17 mouse cellular contexts compared by ENCODE assay signal in the genomic region with DNA sequence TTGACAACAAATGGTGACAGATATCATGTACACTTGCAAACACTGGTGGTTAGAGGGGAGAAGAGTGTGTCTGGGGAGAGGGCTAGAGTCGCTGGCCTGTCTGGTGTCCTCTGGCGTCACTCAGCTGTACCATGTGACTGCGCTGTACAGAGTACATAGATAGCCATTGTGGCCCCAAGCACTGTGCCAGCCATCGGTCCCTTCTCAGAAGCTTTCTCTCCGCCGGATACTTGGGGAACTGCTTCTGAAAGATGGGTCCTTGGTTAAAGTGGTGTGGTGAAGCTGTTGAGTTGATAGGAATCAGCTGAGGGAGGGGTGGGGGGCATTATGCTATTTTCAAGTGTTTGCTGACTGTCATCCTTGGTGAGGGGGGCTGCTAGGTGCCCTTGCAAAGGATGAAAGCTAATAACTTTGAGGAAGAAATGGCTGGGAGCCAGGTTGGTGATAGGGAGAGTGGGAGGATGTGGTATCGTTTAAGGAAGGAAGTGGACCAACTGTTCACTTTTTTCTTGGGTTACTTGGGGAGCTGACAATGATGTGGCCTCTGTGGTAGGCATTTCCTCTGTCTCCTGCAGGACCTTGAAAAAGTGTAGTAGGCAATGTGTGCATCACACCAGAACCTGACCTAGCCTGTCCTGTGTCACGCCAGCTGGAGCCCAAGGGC. TPM values are rescaled to one million over a fixed set of nuclear protein-coding genes. Genes with fewer than 3 reads are reported as not detected.
DNase-seq lines count a peak whose midpoint lies in the region; ATAC-seq and TF ChIP-seq lines count a peak whose summit lies in the region.
"Had no signal": no experiment of that assay in that cellular context is flagged by ENCODE, and none has a peak within 500 bp of the region (broad histone marks: within the 10 kb centered on the region; RNA-seq: fewer than 3 reads in every experiment).

No protein-coding gene starts in this region.

- no peak for TF ChIP-seq CTCF in MEL (IDR thresholded peaks at IDR 0.05 in 2 of 3, conservative IDR thresholded peaks at IDR 0.05 in 1 of 3; ENCODE audit: control insufficient read depth in 1 of 3, insufficient read depth in 1 of 3, low read depth in 2 of 3, low read length in 3 of 3, poor library complexity in 1 of 3, severe bottlenecking in 1 of 3)

- no peaks in the 10 kb centered on the region for H3K9me3 ChIP-seq in MEL (replicated peaks; ENCODE audit: insufficient read depth, low read length)
- H3K9me3 ChIP-seq: forebrain, embryonic 15.5 days; hindbrain, embryonic 13.5 days; midbrain, embryonic 12.5 days had no signal

- H3K79me2 ChIP-seq in MEL (ENCODE audit: control insufficient read depth, insufficient read depth, low read length, poor library complexity) = no peaks in the 10 kb centered on the region

- ATAC-seq in inflammation-experienced regulatory T-cells, adult 6 months = peak; percentile 42
- peak; percentile 62 for ATAC-seq in megakaryocyte progenitor cell, adult 5-6 weeks (replicated peaks; ENCODE audit: poor library complexity)
- no peak for ATAC-seq in erythroblast, adult 5-6 weeks (replicated peaks; ENCODE audit: low FRiP score, poor library complexity, severe bottlenecking)
- ATAC-seq: forebrain, embryonic 15.5 days had no signal

- TF ChIP-seq EP300 in MEL (IDR thresholded peaks at IDR 0.05; ENCODE audit: low read depth in 1 of 2, low read length in 2 of 2) = peak; percentile 73 to 77

- no peaks in the 10 kb centered on the region for H3K27me3 ChIP-seq in MEL (ENCODE audit: control insufficient read depth in 1 of 2, insufficient read depth in 2 of 2, low read length in 2 of 2)

- peaks cover 6 to 29% of the 10 kb centered on the region in 2 experiments for H3K4me1 ChIP-seq in MEL (ENCODE audit: control insufficient read depth in 1 of 2, insufficient read depth in 2 of 2, low read length in 2 of 2)

- no peak for TF ChIP-seq RAD21 in MEL (IDR thresholded peaks at IDR 0.05; ENCODE audit: low read depth, low read length)

- DNase-seq in CD4-positive helper T cell, adult 2 months (ENCODE audit: low read depth, low spot score) = peak; percentile 53
- peak; percentile 79 for DNase-seq in MEL (ENCODE audit: low read depth, low spot score)
- DNase-seq in layer of hippocampus, adult 18-20 months (ENCODE audit: low spot score in 2 of 2) = no peak
- DNase-seq in right cerebral cortex, postnatal 25 days = no peak
- DNase-seq: adrenal gland, postnatal 14 days; gastrocnemius, postnatal 10 days; kidney, adult 18-20 months; kidney, postnatal 25 days; layer of hippocampus, postnatal 36 days; left cerebral cortex, postnatal 4 days; retina, postnatal 1 day had no signal

- peak overlapping the region; percentile 10; the same call in 1 of the 2 replicates for H3K9ac ChIP-seq in MEL (ENCODE audit: control insufficient read depth, low read depth, low read length, poor library complexity, severe bottlenecking)
- H3K9ac ChIP-seq: forebrain, embryonic 15.5 days; hindbrain, embryonic 13.5 days; midbrain, embryonic 12.5 days had no signal

- H3K27ac ChIP-seq in MEL (ENCODE audit: control insufficient read depth, low read depth, low read length) = peak overlapping the region; percentile 58
- H3K27ac ChIP-seq: forebrain, embryonic 15.5 days; hindbrain, embryonic 13.5 days; midbrain, embryonic 12.5 days had no signal

- peaks cover 0 to 24% of the 10 kb centered on the region in 2 experiments; a peak in 2 of 4 replicates for H3K36me3 ChIP-seq in MEL (ENCODE audit: control insufficient read depth in 1 of 2, insufficient read depth in 2 of 2, low read length in 2 of 2)
- H3K36me3 ChIP-seq: forebrain, embryonic 15.5 days; hindbrain, embryonic 13.5 days; midbrain, embryonic 12.5 days had no signal

- H3K4me3 ChIP-seq in MEL (ENCODE audit: control insufficient read depth in 1 of 2, insufficient read depth in 1 of 2, low read depth in 2 of 2, low read length in 2 of 2) = no peak overlapping the region; a peak in 2 of 4 replicates
- H3K4me3 ChIP-seq: forebrain, embryonic 15.5 days; hindbrain, embryonic 13.5 days; midbrain, embryonic 12.5 days had no signal

- TF ChIP-seq POLR2A in MEL (IDR thresholded peaks at IDR 0.05; ENCODE audit: control insufficient read depth in 1 of 2, insufficient read depth in 1 of 2, low read depth in 1 of 2, low read length in 2 of 2, poor library complexity in 1 of 2) = no peak

TF ChIP-seq in MEL, 35 proteins besides CTCF, POLR2A, EP300 and RAD21 (continues in another document):
- TF ChIP-seq GABPA (IDR thresholded peaks at IDR 0.05; ENCODE audit: low read depth, low read length) (no peak), RCOR1 (IDR thresholded peaks at IDR 0.05; ENCODE audit: low read depth, low read length) (peak; percentile 36; the same call in 1 of the 2 replicates), MAFK (IDR thresholded peaks at IDR 0.05; ENCODE audit: borderline replicate concordance, low read depth, low read length) (no peak), MEF2A (IDR thresholded peaks at IDR 0.05; ENCODE audit: extremely low read depth, insufficient replicate concordance, low read depth, low read length, poor library complexity, severe bottlenecking) (no peak), E2F4 (IDR thresholded peaks at IDR 0.05; ENCODE audit: borderline replicate concordance, low read depth, low read length) (no peak), GATA1 (IDR thresholded peaks at IDR 0.05; ENCODE audit: low read depth, low read length) (peak; percentile 24; the same call in 1 of the 2 replicates), MAX (IDR thresholded peaks at IDR 0.05; ENCODE audit: low read length) (no peak), CHD2 (IDR thresholded peaks at IDR 0.05; ENCODE audit: low read length) (no peak), CHD1 (IDR thresholded peaks at IDR 0.05; ENCODE audit: low read depth, low read length) (no peak), TCF12 (IDR thresholded peaks at IDR 0.05; ENCODE audit: low read depth, low read length) (no peak), MYC (IDR thresholded peaks at IDR 0.05; ENCODE audit: low read depth, low read length) (no peak), TBP (IDR thresholded peaks at IDR 0.05; ENCODE audit: low read depth, low read length) (0 out of 2 replicates have a peak, but pooled peaks have one; percentile 35), ETS1 (IDR thresholded peaks at IDR 0.05; ENCODE audit: low read depth, low read length) (peak; percentile 52), JUND (IDR thresholded peaks at IDR 0.05; ENCODE audit: low read depth, low read length) (no peak), MYB (IDR thresholded peaks at IDR 0.05; ENCODE audit: low read depth, low read length) (peak; percentile 63; the same call in 1 of the 2 replicates), ZKSCAN1 (IDR thresholded peaks at IDR 0.05; ENCODE audit: low read depth, low read length) (no peak), TAL1 (IDR thresholded peaks at IDR 0.05; ENCODE audit: low read length) (no peak), USF1 (IDR thresholded peaks at IDR 0.05; ENCODE audit: low read depth, low read length) (peak; percentile 73), UBTF (IDR thresholded peaks at IDR 0.05; ENCODE audit: borderline replicate concordance, insufficient read depth, low read depth, low read length) (no peak), NRF1 (IDR thresholded peaks at IDR 0.05; ENCODE audit: insufficient read depth, low read depth, low read length, poor library complexity, severe bottlenecking) (no peak), HCFC1 (IDR thresholded peaks at IDR 0.05; ENCODE audit: low read depth, low read length) (no peak), MXI1 (IDR thresholded peaks at IDR 0.05; ENCODE audit: low read depth, low read length) (no peak; the same call in 1 of the 2 replicates), ELF1 (IDR thresholded peaks at IDR 0.05; ENCODE audit: low read depth, low read length) (no peak), SMC3 (IDR thresholded peaks at IDR 0.05; ENCODE audit: low read depth, low read length) (no peak), USF2 (IDR thresholded peaks at IDR 0.05; ENCODE audit: borderline replicate concordance in 1 of 2, insufficient read depth in 1 of 2, low read depth in 1 of 2, low read length in 2 of 2) (no peak)

RNA-seq across cellular contexts. Expression of a gene that starts 4.3 kb away (rescaled TPM):
- total RNA-seq in MEL (2012; rRNA removed) = 1.6 and 1.9 TPM in 2 replicates
- polyA plus RNA-seq in MEL (2012; ENCODE audit: insufficient read depth in 1 of 2, insufficient read length in 2 of 2, low read depth in 1 of 2, low replicate concordance in 2 of 2, missing spikeins in 1 of 2) = 1 to 10 TPM in 1 of 2 experiments, not detected in 1; 1.4 TPM
- polyA plus RNA-seq in inflammation-experienced regulatory T-cells, adult 6 months (2017; shearing (Covaris generic)) = under 1 TPM; 0.21 to 0.40 (median 0.32) TPM
- total RNA-seq in megakaryocyte progenitor cell, adult 5-6 weeks (2015) = 27.2 and 30.4 TPM in 2 replicates
- total RNA-seq in megakaryocyte progenitor cell, adult 5-6 weeks (2017) = 27.2 and 29.2 TPM in 2 replicates
- 11.5 and 14.4 TPM in 2 replicates for total RNA-seq in erythroblast, adult 5-6 weeks (2015; ENCODE audit: low replicate concordance)
- 5.9 and 6.7 TPM in 2 replicates for total RNA-seq in erythroblast, adult 5-6 weeks (2017; ENCODE audit: low replicate concordance)
- total RNA-seq in layer of hippocampus, adult 18-20 months (2021) = 1 to 10 TPM; 6.3 to 7.8 TPM
- polyA plus RNA-seq: midbrain, embryonic 12.5 days had no signal

RNA-seq across cellular contexts. Expression of a gene that starts 30.9 kb away (rescaled TPM):
- 0.39 and 0.85 TPM in 2 replicates for total RNA-seq in MEL (2012; rRNA removed)
- polyA plus RNA-seq in MEL (2012; ENCODE audit: insufficient read depth in 1 of 2, insufficient read length in 2 of 2, low read depth in 1 of 2, low replicate concordance in 2 of 2, missing spikeins in 1 of 2) = under 1 TPM in 1 of 2 experiments, not detected in 1; 0.71 TPM
- polyA plus RNA-seq in inflammation-experienced regulatory T-cells, adult 6 months (2017; shearing (Covaris generic)) = 10 to 100 TPM; 33.2 to 83.1 (median 69.4) TPM
- total RNA-seq in megakaryocyte progenitor cell, adult 5-6 weeks (2015) = 2.2 and 2.6 TPM in 2 replicates
- total RNA-seq in megakaryocyte progenitor cell, adult 5-6 weeks (2017) = 1.8 and 2.5 TPM in 2 replicates
- 18.8 and 38.2 TPM in 2 replicates for total RNA-seq in erythroblast, adult 5-6 weeks (2015; ENCODE audit: low replicate concordance)
- 26.9 and 27.9 TPM in 2 replicates for total RNA-seq in erythroblast, adult 5-6 weeks (2017; ENCODE audit: low replicate concordance)
- total RNA-seq in layer of hippocampus, adult 18-20 months (2021) = under 1 TPM; 0.30 to 0.64 TPM
- total RNA-seq: left cerebral cortex, postnatal 4 days had no signal

RNA-seq across cellular contexts. Expression of a gene that starts 31.3 kb away (rescaled TPM):
- total RNA-seq in MEL (2012; rRNA removed) = 5.7 and 6.9 TPM in 2 replicates
- polyA plus RNA-seq in MEL (2012; ENCODE audit: insufficient read depth in 1 of 2, insufficient read length in 2 of 2, low read depth in 1 of 2, low replicate concordance in 2 of 2, missing spikeins in 1 of 2) = 1 to 10 TPM in 1 of 2 experiments, not detected in 1; 9.9 TPM
- 1 to 10 TPM; 2.2 to 2.5 (median 2.4) TPM for polyA plus RNA-seq in inflammation-experienced regulatory T-cells, adult 6 months (2017; shearing (Covaris generic))
- total RNA-seq in megakaryocyte progenitor cell, adult 5-6 weeks (2015) = 5.3 and 8.0 TPM in 2 replicates
- total RNA-seq in megakaryocyte progenitor cell, adult 5-6 weeks (2017) = 6.7 and 7.9 TPM in 2 replicates
- 1.7 and 3.8 TPM in 2 replicates for total RNA-seq in erythroblast, adult 5-6 weeks (2015; ENCODE audit: low replicate concordance)
- total RNA-seq in erythroblast, adult 5-6 weeks (2017; ENCODE audit: low replicate concordance) = 1.3 and 1.7 TPM in 2 replicates
- total RNA-seq in layer of hippocampus, adult 18-20 months (2021) = 10 to 100 TPM; 11.4 to 12.8 TPM

Comparison
In these comparisons a context has a peak if more than half of its experiments do, and no peak if none do; other contexts are left out.
1. DNase-seq: peak in CD4-positive helper T cell, adult 2 months (single experiment) and MEL (single experiment); none in layer of hippocampus, adult 18-20 months (0 of 2) and right cerebral cortex, postnatal 25 days (single experiment).
2. RNA of a gene that starts 30.9 kb away (total RNA-seq): 18.8 to 38.2 TPM in erythroblast, adult 5-6 weeks; 1.8 to 2.6 TPM in megakaryocyte progenitor cell, adult 5-6 weeks, 0.39 to 0.85 TPM in MEL and 0.30 to 0.64 TPM in layer of hippocampus, adult 18-20 months; every median in the first group is over 4 times any median in the second.